Mouse (Mus musculus) G1E (cell line): Measurements from ENCODE around the gene Guca1a.

Source experiments
- CTCF ChIP-seq: IDR thresholded peaks from 2 replicates; pipeline ENCODE4 v1.5.1; 2012; ENCODE audit warnings: low read depth, low read length, inconsistent platforms, mixed read lengths
- TAL1 ChIP-seq: conservative IDR thresholded peaks from 2 replicates; pipeline ENCODE4 v1.6.1; 2012; ENCODE audit warnings: low read depth, low read length, inconsistent platforms, mixed read lengths

DNA sequence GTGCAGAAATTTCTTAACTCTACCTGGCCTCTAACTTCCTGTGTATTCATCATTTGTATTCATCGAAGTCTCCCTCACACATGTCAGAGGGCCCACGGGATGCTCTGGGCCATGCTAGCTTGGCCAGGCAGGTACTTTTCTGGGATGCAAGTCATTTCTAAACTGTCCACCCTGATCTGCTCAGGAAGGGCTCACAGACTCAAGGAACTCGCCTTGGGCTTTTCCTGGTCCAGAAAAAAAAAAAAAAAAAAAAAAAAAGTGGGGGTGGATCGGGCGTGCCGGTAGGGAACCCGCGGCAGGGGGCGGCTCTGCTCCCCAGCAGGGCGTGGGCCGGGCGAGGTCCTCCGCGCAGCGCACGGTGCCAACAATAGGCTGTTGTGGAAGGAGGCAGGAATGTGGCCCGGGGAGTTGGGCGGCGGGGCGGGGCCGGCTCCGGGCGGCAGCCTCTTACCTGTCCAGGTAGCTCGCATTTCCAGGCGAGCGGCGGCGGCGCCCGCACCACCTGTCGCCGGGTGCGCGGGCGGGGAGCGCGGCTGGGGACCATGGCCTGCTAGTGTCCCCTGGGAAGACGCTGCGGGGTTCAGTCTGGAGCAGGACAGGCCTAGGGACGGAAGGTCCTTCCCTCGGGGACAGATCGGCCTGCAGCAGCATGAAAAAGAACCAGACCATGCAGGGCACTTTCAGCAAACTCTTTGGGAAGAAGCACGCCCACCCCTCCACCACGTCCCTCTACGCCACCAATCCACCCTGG lies 35.9 kb upstream of the Guca1a start, which contains the start of gene AI661453:
- TF ChIP-seq CTCF (no peak), TAL1 (no peak)
